Mouse (Mus musculus): ENCODE measurements around the gene B3gat2.

B3gat2 gene

GRCm38 (mm10) chr1:23761502-23762135 lies at the start of gene B3gat2:
Gene B3gat2 (plus strand): TSS chr1:23761753.
- no peak for DNase-seq (ENCODE audit: low read depth, low spot score)

DNA sequence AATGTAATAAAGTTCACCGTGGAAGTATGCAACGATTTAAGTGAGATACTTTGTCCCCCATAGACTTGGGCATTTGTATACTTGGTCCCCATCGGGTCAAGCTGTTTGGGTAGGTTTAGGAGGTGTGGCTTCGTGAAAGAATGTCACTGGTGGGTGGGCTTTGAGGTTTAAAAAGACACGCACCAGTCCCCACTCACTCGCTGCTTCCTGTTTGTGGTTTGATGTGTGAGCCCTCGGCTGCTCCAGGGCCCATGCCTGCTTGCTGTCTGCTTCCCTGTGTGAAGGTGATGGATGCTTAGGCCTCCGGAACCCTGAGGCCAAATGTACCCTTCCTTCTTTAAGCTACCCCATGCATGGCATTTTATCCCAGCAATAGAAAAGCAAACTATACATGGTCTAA lies 41.2 kb upstream of the B3gat2 start:
- DNase-seq (ENCODE audit: low read depth, low spot score): no peak

- no peak for DNase-seq (ENCODE audit: low read depth, low spot score)
These were observed 40.5 kb upstream of the B3gat2 start for GRCm38 (mm10) chr1:23721036-23721435.

DNA sequence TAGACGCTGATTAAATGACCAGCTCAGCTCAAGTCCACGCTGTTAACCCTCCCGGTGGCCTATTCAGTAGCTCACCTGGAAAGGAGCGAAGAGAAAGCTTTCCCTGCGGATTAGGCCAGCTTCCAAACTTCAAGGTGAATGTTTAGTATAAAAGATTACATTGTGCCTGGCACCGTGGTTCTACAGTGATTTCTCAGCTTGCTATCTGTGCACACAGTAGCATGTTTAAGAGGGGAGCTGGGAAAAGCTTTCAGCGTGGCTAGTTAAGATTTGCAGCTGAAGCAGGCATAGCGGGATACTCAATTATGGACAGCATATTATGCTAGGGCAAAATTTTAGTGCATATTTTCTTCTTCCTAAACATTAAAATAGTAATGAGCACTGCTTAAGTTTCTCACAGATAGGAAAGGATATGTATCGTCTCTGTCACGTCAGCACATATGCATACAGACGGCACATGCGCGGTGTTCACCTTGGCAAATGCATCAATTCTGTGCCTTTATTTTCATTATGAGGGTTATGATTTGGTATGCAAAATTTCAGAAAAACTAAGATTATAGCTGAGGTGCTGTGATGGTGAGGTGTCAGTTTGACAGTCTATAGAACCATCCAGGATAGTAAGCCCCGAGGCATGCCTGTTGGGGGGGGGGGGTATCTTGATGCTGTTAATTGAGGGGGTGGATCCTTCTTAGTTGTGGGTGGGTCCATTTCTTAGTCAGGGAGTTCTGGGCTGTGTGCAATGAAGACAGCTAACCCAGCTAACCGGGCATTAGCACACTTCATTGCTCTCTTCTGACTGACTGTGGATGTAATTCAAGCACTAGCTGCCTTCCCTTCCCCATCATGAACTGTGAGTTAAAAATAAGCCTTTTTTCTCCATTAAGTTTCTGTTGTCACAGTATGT lies 38.8 kb upstream of the B3gat2 start:
- no peak for DNase-seq (ENCODE audit: low read depth, low spot score)

GRCm38 (mm10) chr1:23731324-23731723 lies 30.2 kb upstream of the B3gat2 start:
- no peak for DNase-seq (ENCODE audit: low read depth, low spot score)

DNA sequence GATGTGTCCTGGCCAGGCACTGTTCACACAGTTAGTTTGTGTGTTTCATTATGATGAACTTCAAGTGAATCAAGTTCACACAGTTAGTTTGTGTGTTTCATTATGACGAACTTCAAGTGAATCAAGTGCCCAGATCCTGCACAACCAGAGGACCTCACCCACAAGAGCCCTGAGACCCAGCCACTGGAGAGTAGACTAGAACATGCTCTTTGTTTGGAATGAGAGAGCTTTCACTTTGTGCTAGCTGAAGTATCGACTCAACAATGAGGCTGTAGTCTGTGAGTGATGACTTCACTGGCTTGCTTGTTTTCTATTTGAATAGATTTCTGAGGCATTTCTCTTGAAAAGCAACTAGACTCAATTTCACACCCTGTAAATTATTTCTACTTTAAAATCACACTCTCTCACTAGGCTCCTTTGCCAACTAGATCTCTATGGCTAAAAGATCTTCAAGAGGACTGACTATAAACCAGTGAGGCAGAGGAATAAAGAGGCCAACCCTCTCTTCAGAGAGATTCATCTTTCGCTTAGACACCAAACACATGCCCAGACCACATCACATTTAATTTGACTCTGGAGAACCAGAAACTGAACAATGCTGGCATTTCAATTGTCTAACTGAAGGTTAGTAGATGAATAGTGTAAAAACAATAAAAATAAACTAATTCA lies 10.6 kb upstream of the B3gat2 start:
- DNase-seq (ENCODE audit: low read depth, low spot score): no peak

DNA sequence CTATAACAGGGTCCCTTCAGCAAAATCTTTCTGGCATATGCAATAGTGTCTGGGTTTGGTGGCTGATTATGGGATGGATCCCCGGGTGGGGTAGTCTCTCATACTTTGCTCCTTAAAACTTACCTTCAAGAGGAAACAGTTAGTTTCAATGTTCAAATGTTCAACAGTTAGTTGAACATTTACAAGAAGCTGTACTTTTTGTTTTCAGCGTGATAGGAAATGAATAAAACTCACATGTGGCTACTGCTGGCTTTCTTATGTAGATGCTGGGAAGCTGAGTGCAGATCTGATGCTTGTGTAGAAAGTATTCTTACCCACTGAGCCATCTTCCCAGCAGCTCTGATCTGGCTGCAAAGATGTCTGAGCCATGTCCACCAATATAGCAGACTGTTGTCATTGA lies 8.5 kb upstream of the B3gat2 start:
- no peak for DNase-seq (ENCODE audit: low read depth, low spot score)

GRCm38 (mm10) chr1:23753591-23753990 lies 8.0 kb upstream of the B3gat2 start:
- DNase-seq (ENCODE audit: low read depth, low spot score): no peak

DNA sequence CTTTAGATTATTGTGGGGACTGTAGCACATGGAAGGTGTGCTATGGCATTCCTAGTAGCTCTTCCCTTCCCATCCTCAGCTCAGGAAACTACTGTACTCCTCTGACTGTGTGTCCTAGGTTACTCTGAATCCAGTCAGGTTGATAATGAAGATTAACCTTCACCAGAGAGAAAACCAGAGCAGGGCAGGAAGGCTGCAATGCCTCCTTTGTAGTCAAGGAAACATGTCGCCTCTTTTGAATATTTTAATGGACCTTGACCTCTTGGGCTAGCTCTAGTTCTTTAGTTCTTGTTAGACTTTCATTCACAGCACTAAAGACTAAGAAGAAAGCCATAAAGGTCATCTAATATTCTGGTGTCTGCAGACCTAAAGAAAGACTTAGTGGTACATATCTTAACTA lies 7.2 kb upstream of the B3gat2 start:
- DNase-seq (ENCODE audit: low read depth, low spot score): no peak

DNA sequence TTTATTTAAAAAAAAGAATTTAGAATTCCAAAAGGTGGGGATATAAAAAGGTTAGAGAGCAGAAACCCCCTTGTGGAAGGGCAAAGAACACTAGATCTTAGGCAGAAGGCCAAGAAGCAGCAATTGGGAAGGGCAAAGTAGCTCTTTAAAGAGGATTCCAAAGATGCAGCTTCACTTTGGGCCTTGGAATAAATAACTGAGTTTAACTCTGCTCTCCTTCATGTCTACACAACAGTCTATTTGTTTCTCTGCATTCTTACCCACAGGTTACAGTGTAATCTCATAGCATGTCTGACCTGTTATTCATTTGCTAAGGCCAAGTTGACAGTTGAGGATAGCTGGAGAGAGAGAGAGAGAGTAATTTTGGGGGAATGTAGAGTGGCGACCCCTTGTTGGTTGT lies 6.6 kb upstream of the B3gat2 start:
- DNase-seq (ENCODE audit: low read depth, low spot score): no peak

- DNase-seq (ENCODE audit: low read depth, low spot score): no peak
These were observed 659 bp downstream of the B3gat2 start for GRCm38 (mm10) chr1:23762136-23762687.

DNA sequence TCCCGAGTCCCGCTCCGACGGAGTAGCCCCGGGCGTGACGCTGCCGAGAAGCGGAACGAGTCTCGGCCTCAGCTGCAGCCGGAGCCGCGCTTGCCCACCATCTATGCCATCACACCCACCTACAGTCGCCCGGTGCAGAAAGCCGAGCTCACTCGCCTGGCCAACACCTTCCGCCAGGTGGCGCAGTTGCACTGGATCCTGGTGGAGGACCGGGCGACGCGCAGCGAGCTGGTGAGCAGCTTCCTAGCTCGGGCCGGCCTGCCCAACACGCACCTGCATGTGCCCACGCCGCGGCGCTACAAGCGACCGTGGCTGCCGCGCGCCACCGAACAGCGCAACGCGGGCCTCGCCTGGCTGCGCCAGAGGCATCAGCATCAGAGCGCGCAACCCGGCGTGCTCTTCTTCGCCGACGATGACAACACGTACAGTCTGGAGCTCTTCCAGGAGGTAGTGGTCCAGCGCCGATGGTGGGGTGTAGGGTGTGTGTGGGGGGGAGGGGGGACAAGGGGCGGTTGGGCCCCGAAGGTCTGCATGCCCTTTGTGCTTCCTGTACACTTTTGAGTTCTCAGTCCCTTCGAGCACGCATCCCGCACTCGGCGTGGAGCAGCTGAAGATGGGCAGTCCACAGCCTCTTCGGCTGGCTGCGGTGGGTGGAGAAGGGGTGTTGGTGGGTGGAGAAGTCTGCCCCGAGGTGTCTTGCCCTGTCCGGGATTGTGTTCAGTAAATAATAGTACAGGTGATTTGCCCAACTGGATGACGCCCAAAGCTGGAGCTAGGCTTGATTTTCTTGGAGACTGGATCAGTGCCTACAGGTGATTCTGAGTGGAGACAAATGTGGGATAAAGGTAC lies 1.5 kb downstream of the B3gat2 start:
- DNase-seq (ENCODE audit: low read depth, low spot score): peak; percentile 46

GRCm38 (mm10) chr1:23763726-23764125 lies 2.2 kb downstream of the B3gat2 start:
- no peak for DNase-seq (ENCODE audit: low read depth, low spot score)

- no peak for DNase-seq (ENCODE audit: low read depth, low spot score)
These were observed 3.2 kb downstream of the B3gat2 start for GRCm38 (mm10) chr1:23764710-23765109.

- DNase-seq (ENCODE audit: low read depth, low spot score): no peak
These were observed 11.5 kb downstream of the B3gat2 start for GRCm38 (mm10) chr1:23773039-23773438.

DNA sequence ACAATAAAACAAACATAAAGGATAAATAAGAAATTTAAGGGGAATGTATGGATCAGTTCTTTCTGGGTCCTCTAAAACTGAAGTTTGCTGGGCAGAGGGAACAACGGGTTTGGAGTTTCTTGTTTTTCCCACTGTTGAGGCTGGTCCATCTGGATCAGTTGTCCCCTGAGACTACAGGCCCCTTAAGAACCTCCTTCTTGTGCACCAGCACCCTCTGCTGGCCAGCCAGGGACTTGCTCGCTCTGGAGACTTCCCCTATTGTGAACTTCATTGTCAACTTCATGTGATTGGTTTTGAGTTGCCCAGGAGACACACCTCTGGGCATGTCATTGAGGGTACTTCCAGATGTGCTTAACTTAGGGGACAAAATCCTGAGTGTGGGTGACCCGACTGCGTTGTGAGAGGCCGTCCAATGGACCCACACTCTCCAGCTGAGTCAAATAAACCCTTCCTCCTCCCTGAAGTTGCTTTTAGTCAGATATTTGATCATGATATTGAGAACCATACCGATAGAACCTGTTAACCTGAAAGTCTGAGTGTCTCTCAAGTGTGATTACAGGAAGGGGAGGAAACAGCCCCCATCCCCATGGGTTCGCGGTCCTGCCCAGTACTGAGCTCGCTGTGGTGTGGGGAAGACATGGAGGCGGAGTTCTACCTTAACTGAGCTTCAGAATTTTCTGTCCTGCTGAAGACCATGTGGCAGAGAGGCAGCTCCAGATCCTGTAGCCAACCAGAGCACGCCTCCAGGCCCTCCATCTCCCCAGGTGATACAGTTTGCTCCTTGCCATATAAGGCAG lies 31.4 kb downstream of the B3gat2 start:
- peak; percentile 15 for DNase-seq (ENCODE audit: low read depth, low spot score)

DNA sequence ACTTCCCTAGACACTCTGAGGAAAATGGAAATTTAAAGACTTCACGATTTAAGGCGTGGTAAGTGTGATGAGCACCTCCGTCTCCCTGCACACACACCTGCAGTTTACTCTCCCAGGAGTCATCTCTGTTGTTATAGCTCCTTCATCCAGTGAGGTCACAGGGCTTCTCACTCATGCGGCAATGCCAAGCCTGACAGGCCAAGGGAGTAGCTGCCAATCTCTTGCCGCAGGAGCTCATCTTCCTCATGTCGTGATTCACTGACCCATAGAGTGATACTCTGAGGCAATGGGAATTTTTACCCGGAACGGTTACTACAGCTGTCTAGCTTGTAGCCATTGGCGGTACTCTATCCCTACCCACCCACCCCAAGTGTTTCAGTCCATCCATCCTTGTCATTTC lies 36.8 kb downstream of the B3gat2 start:
- no peak for DNase-seq (ENCODE audit: low read depth, low spot score)

- DNase-seq (ENCODE audit: low read depth, low spot score): no peak
These were observed 60.1 kb downstream of the B3gat2 start for GRCm38 (mm10) chr1:23821615-23822014.

DNA sequence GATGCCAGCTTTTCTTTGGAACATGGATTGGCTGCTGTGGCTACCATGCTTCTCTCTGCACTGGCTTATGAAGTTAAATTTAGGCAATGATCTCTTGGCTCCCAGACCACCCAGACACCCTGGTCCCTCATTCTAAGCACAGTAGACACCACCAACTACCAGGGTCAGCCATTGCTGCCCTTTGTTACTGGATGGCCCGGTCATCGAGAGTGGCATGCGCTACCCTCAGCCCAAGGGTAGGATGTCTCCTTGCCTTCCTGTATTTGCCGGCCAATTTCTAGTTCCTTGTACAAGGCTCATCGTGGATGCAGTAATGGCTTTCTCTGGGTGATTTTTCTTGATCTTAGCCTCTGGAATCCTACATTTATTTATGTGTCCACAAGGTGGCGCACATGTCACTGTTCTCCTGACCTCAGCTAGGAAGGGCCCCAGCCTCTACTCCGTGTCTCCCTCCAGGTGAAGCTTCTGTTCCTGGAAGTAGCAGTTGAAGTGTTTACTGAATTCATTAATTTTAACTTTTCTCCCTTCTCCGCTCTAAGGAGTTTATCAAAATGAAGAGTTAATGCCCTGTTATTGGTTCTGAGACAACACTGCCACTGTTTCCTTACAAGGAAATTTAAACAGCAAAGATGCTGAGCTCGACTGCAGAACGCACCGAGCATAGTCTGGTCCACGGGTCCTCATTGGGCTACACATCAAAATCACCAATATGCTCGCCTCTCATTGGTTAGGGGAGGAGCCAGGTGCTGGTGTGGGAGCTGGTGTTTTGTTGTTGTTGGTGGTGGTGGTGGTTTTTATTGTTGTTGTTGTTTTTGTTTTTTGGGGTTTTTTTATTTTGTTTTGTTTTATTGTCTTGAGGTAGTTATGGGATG lies 65.6 kb downstream of the B3gat2 start:
- DNase-seq (ENCODE audit: low read depth, low spot score): peak; percentile 18
